Mouse (Mus musculus): ENCODE results near the gene Cpne5.
"Not testable (repeated sequence)": the region's sequence is repeated elsewhere in the genome, so short reads cannot be mapped to it uniquely, and the experiment has no call there.

Gene Cpne5

GRCm38 (mm10) chr17:29257001-29257511 lies 19.1 kb upstream of the Cpne5 start:
- no peak for DNase-seq (ENCODE audit: low spot score in 2 of 2)

GRCm38 (mm10) chr17:29256507-29256906 lies 18.5 kb upstream of the Cpne5 start:
- no peak for DNase-seq (ENCODE audit: low spot score in 2 of 2)

GRCm38 (mm10) chr17:29254784-29255183 lies 16.8 kb upstream of the Cpne5 start:
- DNase-seq (ENCODE audit: low spot score in 2 of 2) = not testable (repeated sequence)

- DNase-seq (ENCODE audit: low spot score in 2 of 2) = no peak
These were observed 15.7 kb upstream of the Cpne5 start for GRCm38 (mm10) chr17:29253684-29254083.

GRCm38 (mm10) chr17:29253236-29253635 lies 15.3 kb upstream of the Cpne5 start:
- DNase-seq (ENCODE audit: low spot score in 2 of 2) = no peak

DNA sequence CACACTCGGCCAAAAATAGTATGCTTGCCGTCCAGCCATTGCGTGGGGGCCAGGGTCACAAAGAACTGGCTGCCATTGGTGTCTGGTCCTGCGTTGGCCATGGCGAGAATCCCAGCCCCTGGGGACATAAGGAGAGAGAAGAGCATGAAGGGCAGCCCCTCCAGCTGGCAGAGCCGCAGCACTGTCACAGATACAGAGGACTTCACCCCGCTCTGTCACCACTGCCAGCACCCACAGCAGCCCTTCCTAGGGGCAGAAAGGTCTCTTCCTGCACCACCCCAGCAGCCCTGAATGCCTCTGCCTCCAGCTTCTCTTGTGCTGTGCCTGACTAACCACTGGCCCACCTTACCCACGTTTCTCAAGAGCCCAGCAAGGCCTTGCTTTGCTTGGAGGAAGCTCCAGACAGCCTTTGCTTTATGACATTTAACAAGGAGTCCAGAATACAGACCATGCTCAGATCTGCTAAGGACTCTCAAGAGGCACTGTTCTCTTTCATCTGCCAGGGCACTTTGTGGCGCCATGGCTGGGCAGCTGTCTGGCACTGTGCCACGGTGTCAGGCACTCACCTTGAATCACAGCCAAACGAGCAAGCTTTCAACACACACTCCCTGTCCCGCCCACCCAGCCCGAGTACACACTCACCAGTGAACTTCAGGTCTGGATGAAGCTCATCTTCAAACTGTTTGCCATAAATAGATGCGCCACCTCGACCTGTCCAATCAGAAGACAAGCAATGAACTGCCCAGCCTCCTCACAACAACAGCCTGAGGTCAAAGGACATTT lies 13.8 kb upstream of the Cpne5 start:
- DNase-seq (ENCODE audit: low spot score in 2 of 2) = no peak

GRCm38 (mm10) chr17:29251006-29251405 lies 13.0 kb upstream of the Cpne5 start:
- not testable (repeated sequence) for DNase-seq (ENCODE audit: low spot score in 2 of 2)

- no peak for DNase-seq (ENCODE audit: low spot score in 2 of 2)
These were observed 11.5 kb upstream of the Cpne5 start for GRCm38 (mm10) chr17:29249512-29249911.

DNA sequence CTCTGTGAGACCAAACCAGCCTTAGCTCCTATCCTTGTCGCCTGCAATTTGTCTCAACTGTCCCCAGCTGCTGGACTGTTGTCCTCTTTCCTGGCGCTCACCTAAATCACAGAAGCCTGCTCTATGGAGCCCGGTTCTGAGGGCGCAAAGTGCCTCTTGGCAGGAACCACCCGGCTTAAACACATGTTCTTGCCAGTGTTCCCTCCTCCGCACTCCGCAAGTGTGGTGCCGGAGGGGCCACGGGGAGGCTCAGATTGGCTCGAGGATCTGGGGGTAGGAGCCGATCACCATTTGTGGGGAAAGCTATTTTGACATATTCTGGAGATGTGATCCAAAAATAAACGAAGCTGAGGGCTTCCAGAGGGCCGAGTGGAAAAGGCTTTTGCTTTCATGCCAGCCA lies 9.9 kb upstream of the Cpne5 start:
- DNase-seq (ENCODE audit: low spot score in 2 of 2) = no peak

- peak in 1 of 2 experiments; percentile 40 for DNase-seq (ENCODE audit: low spot score in 2 of 2)
These were observed 8.6 kb upstream of the Cpne5 start for GRCm38 (mm10) chr17:29246602-29247001.

GRCm38 (mm10) chr17:29245725-29246124 lies 7.8 kb upstream of the Cpne5 start:
- no peak for DNase-seq (ENCODE audit: low spot score in 2 of 2)

GRCm38 (mm10) chr17:29244912-29245311 lies 6.9 kb upstream of the Cpne5 start:
- DNase-seq (ENCODE audit: low spot score in 2 of 2) = no peak

DNA sequence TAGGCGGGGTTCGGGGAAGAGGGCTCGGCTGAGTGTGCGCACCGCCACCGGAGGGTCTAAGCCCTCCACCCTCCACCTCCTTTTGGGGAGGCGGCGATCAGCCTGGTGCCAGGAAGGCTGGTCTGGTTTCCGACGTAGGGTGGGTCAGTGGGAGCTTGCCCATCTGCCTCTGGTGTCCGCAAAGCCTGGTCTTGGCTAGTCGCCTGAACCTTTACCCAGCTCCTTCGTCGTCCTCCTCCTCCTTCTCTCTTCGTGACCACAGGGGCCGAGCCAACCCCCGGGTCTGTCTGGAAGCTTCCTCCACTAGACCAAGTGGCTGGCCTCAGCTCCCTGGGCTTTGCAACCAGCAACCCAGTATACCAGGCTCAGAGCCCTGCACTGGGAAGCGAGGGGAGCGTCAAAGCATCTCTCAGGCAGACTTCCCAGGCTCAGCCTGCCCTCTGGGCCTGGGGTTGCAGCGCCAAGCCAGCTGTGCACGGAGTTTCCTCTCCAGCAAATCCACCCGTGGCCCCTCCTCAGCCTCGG lies 516 bp upstream of the Cpne5 start:
- DNase-seq (ENCODE audit: low spot score in 2 of 2) = no peak

- DNase-seq (ENCODE audit: low spot score in 2 of 2) = no peak
These were observed 648 bp downstream of the Cpne5 start for GRCm38 (mm10) chr17:29237267-29237771.

DNA sequence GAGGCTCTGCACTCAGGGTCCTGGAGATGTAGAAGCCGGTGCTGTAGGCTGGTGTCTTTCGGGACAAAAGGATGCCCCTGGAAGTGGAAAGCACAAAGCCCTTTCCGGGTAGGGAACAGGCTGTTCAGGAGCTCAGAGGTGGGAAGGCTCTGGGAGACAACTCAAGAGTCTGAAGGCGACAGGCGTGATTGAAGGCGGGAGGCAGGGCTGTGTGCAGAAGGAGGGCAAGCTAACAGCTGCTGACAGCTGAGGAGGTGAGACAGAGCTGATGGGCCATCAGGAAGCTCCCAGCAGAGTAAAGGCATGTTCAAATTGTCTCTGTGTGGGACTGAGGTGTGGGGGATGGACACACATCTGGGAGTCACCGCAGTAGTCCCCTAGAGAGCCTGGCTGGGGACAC lies 1.9 kb downstream of the Cpne5 start:
- DNase-seq (ENCODE audit: low spot score in 2 of 2) = no peak

GRCm38 (mm10) chr17:29231109-29231508 lies 6.9 kb downstream of the Cpne5 start:
- DNase-seq (ENCODE audit: low spot score in 2 of 2) = no peak

GRCm38 (mm10) chr17:29220631-29221030 lies 17.3 kb downstream of the Cpne5 start:
- no peak for DNase-seq (ENCODE audit: low spot score in 2 of 2)

- no peak for DNase-seq (ENCODE audit: low spot score in 2 of 2)
These were observed 19.9 kb downstream of the Cpne5 start for GRCm38 (mm10) chr17:29218017-29218416.

GRCm38 (mm10) chr17:29216078-29216477 lies 21.9 kb downstream of the Cpne5 start:
- DNase-seq (ENCODE audit: low spot score in 2 of 2) = no peak

DNA sequence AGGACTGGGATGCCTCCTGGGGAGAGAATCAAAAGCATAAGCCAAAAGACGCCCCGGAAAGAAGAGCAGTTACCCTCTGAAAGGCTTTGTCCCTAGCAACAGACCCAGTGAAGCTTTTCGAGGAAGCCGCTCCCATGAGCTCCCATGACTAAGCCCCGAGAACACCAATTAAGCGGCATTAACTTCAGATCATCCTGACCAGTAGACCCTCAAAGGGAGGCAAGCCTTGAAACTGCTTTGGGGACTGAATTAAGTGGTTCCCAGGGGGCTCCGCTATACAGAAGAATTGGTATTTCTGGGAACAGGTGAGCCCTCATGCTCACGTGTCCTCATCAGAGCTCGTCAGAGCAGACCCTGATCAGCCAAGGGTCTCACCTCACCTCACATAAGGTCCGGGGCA lies 23.3 kb downstream of the Cpne5 start:
- no peak for DNase-seq (ENCODE audit: low spot score in 2 of 2)

DNA sequence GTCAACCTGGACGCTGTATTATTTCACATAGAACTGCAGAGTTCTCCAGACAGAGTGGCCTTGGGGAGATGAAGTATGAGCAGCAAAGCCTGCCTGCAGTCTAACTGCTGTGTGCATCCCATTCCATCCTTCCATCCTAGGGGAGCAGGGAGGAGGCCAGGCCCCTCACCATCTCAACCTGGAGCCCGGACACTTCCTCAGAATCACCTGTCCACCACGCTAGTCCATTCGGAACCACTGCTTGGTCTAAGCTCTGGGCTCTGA lies 23.8 kb downstream of the Cpne5 start:
- no peak for DNase-seq (ENCODE audit: low spot score in 2 of 2)

GRCm38 (mm10) chr17:29213381-29214192 lies 24.4 kb downstream of the Cpne5 start:
- no peak for DNase-seq (ENCODE audit: low spot score in 2 of 2)

- DNase-seq (ENCODE audit: low spot score in 2 of 2) = no peak
These were observed 26.1 kb downstream of the Cpne5 start for GRCm38 (mm10) chr17:29211836-29212235.
